ENCODE assay signal across 21 mouse cellular contexts in the genomic region with DNA sequence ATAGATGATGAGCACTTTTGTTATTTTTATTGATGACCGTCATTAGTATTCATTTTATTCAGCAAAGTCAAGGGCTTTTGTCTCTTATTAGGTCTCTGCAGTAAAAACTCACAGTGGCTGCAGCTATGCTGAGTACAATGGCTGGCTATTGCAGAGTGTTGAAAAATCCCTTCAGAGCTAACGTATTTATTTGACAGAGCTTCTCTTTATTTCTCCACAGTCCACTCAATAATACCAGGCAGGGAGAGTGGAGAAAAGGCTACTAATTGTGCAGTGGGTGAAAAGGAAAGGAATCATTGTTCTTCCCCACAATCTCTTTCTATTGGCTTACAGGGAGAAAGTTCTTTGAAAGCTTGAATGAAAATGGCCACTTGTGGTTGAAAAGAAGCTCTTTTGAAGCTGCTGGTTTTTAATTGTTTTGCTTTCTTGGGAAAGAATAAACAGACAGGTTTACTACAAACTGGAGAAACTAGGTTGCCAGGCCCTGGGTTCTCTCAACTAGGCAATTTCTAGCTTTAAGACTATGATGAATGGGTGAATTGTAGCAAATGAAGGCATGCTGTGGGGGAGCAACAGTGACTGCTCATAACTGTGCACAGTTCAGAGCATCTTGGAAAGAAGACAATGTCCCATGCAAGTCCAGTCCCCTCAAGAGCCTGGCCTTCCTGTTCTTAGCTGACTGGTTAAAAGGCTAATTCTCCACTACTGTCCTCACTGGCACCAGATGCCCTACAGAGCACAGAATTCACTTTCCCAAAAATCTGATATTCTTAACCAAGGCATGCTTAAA.
DNase-seq lines count a peak whose midpoint lies in the region; ATAC-seq lines count a peak whose summit lies in the region.
"Had no signal": no experiment of that assay in that cellular context is flagged by ENCODE, and none has a peak within 500 bp of the region (broad histone marks: within the 10 kb centered on the region; RNA-seq: fewer than 3 reads in every experiment).

No protein-coding gene starts in this region.

- WGBS in neural tube, embryonic 11.5 days, result 39% methylated on average over 2 of the region's 2 CpGs
- 11% methylated on average over 2 of the region's 2 CpGs for WGBS in neural tube, embryonic 15.5 days
- WGBS in forebrain, embryonic 14.5 days, result 8% methylated on average over 2 of the region's 2 CpGs
- WGBS in hindbrain, embryonic 15.5 days, result 21% methylated on average over 2 of the region's 2 CpGs

- no peaks in the 10 kb centered on the region for H3K36me3 ChIP-seq in neural tube, embryonic 11.5 days (ENCODE audit: control insufficient read depth, insufficient read depth, low read length)
- H3K36me3 ChIP-seq in neural tube, embryonic 15.5 days, result no peaks in the 10 kb centered on the region
- no peaks in the 10 kb centered on the region for H3K36me3 ChIP-seq in forebrain, embryonic 14.5 days (ENCODE audit: control insufficient read depth, insufficient read depth, low read length)
- no peaks in the 10 kb centered on the region for H3K36me3 ChIP-seq in hindbrain, embryonic 15.5 days
- H3K36me3 ChIP-seq: embryonic facial prominence, embryonic 13.5 days; limb, embryonic 12.5 days had no signal

- H3K9me3 ChIP-seq in neural tube, embryonic 11.5 days (ENCODE audit: control insufficient read depth, low read length), result no peaks in the 10 kb centered on the region
- no peaks in the 10 kb centered on the region for H3K9me3 ChIP-seq in neural tube, embryonic 15.5 days (replicated peaks)
- no peaks in the 10 kb centered on the region for H3K9me3 ChIP-seq in forebrain, embryonic 14.5 days (replicated peaks; ENCODE audit: control insufficient read depth, low read length)
- H3K9me3 ChIP-seq in hindbrain, embryonic 15.5 days, result no peaks in the 10 kb centered on the region
- H3K9me3 ChIP-seq: embryonic facial prominence, embryonic 13.5 days; limb, embryonic 12.5 days had no signal

- ATAC-seq in neural tube, embryonic 11.5 days (ENCODE audit: insufficient read depth, low FRiP score, low TSS enrichment), result peak; percentile 70
- no peak for ATAC-seq in neural tube, embryonic 15.5 days (ENCODE audit: low FRiP score)
- peak; percentile 84 for ATAC-seq in forebrain, embryonic 14.5 days
- ATAC-seq in hindbrain, embryonic 15.5 days (ENCODE audit: low FRiP score, low read depth), result peak; percentile 61; the same call in 1 of the 2 replicates
- no peak for ATAC-seq in erythroid progenitor cell, adult 5-6 weeks (replicated peaks; ENCODE audit: low FRiP score, poor library complexity, severe bottlenecking)
- ATAC-seq: inflammation-experienced regulatory T-cells, adult 6 months had no signal

- H3K27me3 ChIP-seq in neural tube, embryonic 11.5 days (ENCODE audit: control insufficient read depth, insufficient read depth, low read length), result no peaks in the 10 kb centered on the region
- no peaks in the 10 kb centered on the region for H3K27me3 ChIP-seq in neural tube, embryonic 15.5 days (replicated peaks)
- H3K27me3 ChIP-seq in forebrain, embryonic 14.5 days (replicated peaks; ENCODE audit: control insufficient read depth, insufficient read depth, low read length), result no peaks in the 10 kb centered on the region
- no peaks in the 10 kb centered on the region for H3K27me3 ChIP-seq in hindbrain, embryonic 15.5 days
- H3K27me3 ChIP-seq: embryonic facial prominence, embryonic 13.5 days; limb, embryonic 12.5 days had no signal

- H3K4me1 ChIP-seq in neural tube, embryonic 11.5 days (ENCODE audit: control insufficient read depth, insufficient read depth, low read length), result no peaks in the 10 kb centered on the region
- no peaks in the 10 kb centered on the region for H3K4me1 ChIP-seq in neural tube, embryonic 15.5 days
- H3K4me1 ChIP-seq in forebrain, embryonic 14.5 days (ENCODE audit: control insufficient read depth, insufficient read depth, low read length), result peaks cover 4% of the 10 kb centered on the region; the same call in 1 of the 2 replicates
- no peaks in the 10 kb centered on the region for H3K4me1 ChIP-seq in hindbrain, embryonic 15.5 days (replicated peaks)
- H3K4me1 ChIP-seq: embryonic facial prominence, embryonic 13.5 days; limb, embryonic 12.5 days had no signal

- H3K27ac ChIP-seq in neural tube, embryonic 11.5 days (ENCODE audit: low read depth, low read length), result no peak overlapping the region
- no peak overlapping the region for H3K27ac ChIP-seq in neural tube, embryonic 15.5 days (replicated peaks)
- no peak overlapping the region for H3K27ac ChIP-seq in forebrain, embryonic 14.5 days (ENCODE audit: low read depth, low read length)
- H3K27ac ChIP-seq in hindbrain, embryonic 15.5 days (replicated peaks), result no peak overlapping the region
- H3K27ac ChIP-seq: embryonic facial prominence, embryonic 13.5 days; heart, adult 2 months; layer of hippocampus, adult 2 months; left cerebral cortex, adult 2 months; limb, embryonic 12.5 days; liver, embryonic 14.5 days; stomach, postnatal 0 days had no signal

- no peak overlapping the region for H3K9ac ChIP-seq in neural tube, embryonic 11.5 days (ENCODE audit: low read length)
- no peak overlapping the region for H3K9ac ChIP-seq in neural tube, embryonic 15.5 days (replicated peaks)
- no peak overlapping the region for H3K9ac ChIP-seq in forebrain, embryonic 14.5 days (ENCODE audit: low read length)
- no peak overlapping the region for H3K9ac ChIP-seq in hindbrain, embryonic 15.5 days
- H3K9ac ChIP-seq: embryonic facial prominence, embryonic 13.5 days; limb, embryonic 12.5 days; liver, embryonic 14.5 days had no signal

- peak; percentile 12 for DNase-seq in neural tube, embryonic 11.5 days (ENCODE audit: low spot score)
- DNase-seq in forebrain, embryonic 14.5 days (ENCODE audit: low spot score), result peak; percentile 58
- no peak for DNase-seq in frontal cortex, postnatal 36 days (ENCODE audit: low spot score in 2 of 2)
- no peak for DNase-seq in lung, adult 18-20 months
- no peak for DNase-seq in lung, postnatal 36 days
- DNase-seq: cerebellum, adult 9-11 months; gastrocnemius, postnatal 10 days; heart, adult 2 months; lung, postnatal 10 days; spleen, adult 18-20 months; thymus, postnatal 36 days had no signal

- H3K4me2 ChIP-seq in neural tube, embryonic 11.5 days (ENCODE audit: low read depth), result no peak overlapping the region
- H3K4me2 ChIP-seq in neural tube, embryonic 15.5 days, result no peak overlapping the region
- no peak overlapping the region for H3K4me2 ChIP-seq in forebrain, embryonic 14.5 days (ENCODE audit: low read length)
- no peak overlapping the region for H3K4me2 ChIP-seq in hindbrain, embryonic 15.5 days
- H3K4me2 ChIP-seq: embryonic facial prominence, embryonic 13.5 days; limb, embryonic 12.5 days had no signal

- no peak overlapping the region for H3K4me3 ChIP-seq in neural tube, embryonic 11.5 days (ENCODE audit: low read depth, low read length)
- no peak overlapping the region for H3K4me3 ChIP-seq in neural tube, embryonic 15.5 days (replicated peaks)
- no peak overlapping the region for H3K4me3 ChIP-seq in forebrain, embryonic 14.5 days (ENCODE audit: low read depth, low read length)
- no peak overlapping the region for H3K4me3 ChIP-seq in hindbrain, embryonic 15.5 days
- H3K4me3 ChIP-seq: embryonic facial prominence, embryonic 13.5 days; heart, adult 2 months; layer of hippocampus, adult 2 months; left cerebral cortex, adult 2 months; limb, embryonic 12.5 days had no signal

Comparison
In these comparisons a context has a peak if more than half of its experiments do, and no peak if none do; other contexts are left out.
1. ATAC-seq: peak in neural tube, embryonic 11.5 days (single experiment), forebrain, embryonic 14.5 days (single experiment) and hindbrain, embryonic 15.5 days (single experiment); none in neural tube, embryonic 15.5 days (single experiment) and erythroid progenitor cell, adult 5-6 weeks (single experiment).
2. DNase-seq: peak in neural tube, embryonic 11.5 days (single experiment) and forebrain, embryonic 14.5 days (single experiment); none in frontal cortex, postnatal 36 days (0 of 2), lung, adult 18-20 months (0 of 2) and lung, postnatal 36 days (single experiment).